Mouse (Mus musculus): ENCODE measurements around the gene Frmd5.

- TF ChIP-seq CTCF (IDR thresholded peaks at IDR 0.05; ENCODE audit: borderline replicate concordance, extremely low read depth, insufficient read depth, insufficient read length) = no peak
- no peak for TF ChIP-seq POLR2A (IDR thresholded peaks at IDR 0.05; ENCODE audit: borderline replicate concordance, extremely low read depth, insufficient read depth, insufficient read length, poor library complexity, severe bottlenecking)
These were observed 67.5 kb downstream of the Frmd5 start for GRCm38 (mm10) chr2:121739410-121739809.

Data from brain, embryonic 14.5 days (tissue).